Mouse (Mus musculus): Measurements from ENCODE around the gene Il9r. TPM values are rescaled to one million over a fixed set of nuclear protein-coding genes. Genes with fewer than 3 reads are reported as not detected.
A peak's percentile ranks its signal among the peaks of the same experiment; 100 is the strongest.

Il9r gene
- polyA plus RNA-seq, 1 experiment from 2014 or later: 0.15 TPM

GRCm38 (mm10) chr11:32226124-32226871 lies 26.2 kb upstream of the Il9r start, which contains the start of gene Mpg:
TSS of gene Mpg (plus strand) at chr11:32226505.
- H3K4me3 ChIP-seq: peak within 1 kb of the TSS; percentile 83
- H3K9ac ChIP-seq: peak within 1 kb of the TSS; percentile 90
- 2% methylated on average over 47 of the region's 47 CpGs for WGBS
- peaks cover 56% of the 10 kb centered on the region for H3K4me1 ChIP-seq
- peak within 1 kb of the TSS; percentile 82 for H3K4me2 ChIP-seq
- ATAC-seq (ENCODE audit: extremely low read depth, insufficient number of reproducible peaks, low FRiP score, low TSS enrichment): peak; percentile 14; the same call in 1 of the 2 replicates
- peaks cover 32% of the 10 kb centered on the region for H3K36me3 ChIP-seq
- no peaks in the 10 kb centered on the region for H3K9me3 ChIP-seq
- H3K27ac ChIP-seq (replicated peaks): peak within 1 kb of the TSS; percentile 88
- H3K27me3 ChIP-seq (replicated peaks): no peaks in the 10 kb centered on the region

- peak overlapping the region; percentile 58 for H3K9ac ChIP-seq
These were observed 25.4 kb upstream of the Il9r start for GRCm38 (mm10) chr11:32225222-32226104.

DNA sequence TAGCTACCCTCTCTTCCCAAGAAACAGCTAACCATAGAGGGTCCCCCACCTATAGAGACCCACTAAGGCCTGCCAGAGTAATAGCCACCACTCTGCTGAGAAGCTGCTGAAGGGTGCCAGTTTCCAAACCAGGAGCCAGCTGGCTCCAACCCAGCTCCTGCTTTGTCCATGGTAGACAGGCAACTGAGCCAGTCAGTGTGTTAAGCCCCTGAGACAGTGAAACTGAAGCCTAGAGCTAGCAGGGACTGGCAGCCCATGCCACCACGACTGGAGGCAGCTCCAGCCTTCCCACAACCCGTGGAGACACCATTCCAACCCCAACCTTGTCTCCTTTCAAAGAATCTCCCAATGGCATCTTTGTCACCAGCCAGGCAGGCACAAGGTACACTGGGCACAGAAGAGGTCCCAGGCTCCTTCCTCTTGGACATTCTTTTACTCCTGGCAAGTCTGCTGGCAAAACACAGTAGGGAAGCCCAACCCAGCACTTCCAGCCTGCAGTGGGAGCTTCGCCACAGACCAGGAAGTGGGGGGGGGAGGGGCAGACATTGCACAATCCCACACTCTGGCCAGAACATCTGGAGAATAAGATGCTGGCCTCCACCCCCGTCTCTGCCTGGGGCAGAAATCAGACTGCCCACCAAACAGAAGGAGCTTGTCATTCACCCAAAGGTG lies 24.5 kb upstream of the Il9r start:
- Histone ChIP-seq H3K36me3 (peaks cover 16% of the 10 kb centered on the region), H3K4me3 (no peak overlapping the region), H3K9ac (peak overlapping the region; percentile 58; the same call in 1 of the 2 replicates), H3K4me1 (peaks cover 71% of the 10 kb centered on the region), H3K9me3 (no peaks in the 10 kb centered on the region), H3K4me2 (peak overlapping the region; percentile 82), H3K27me3 (replicated peaks) (no peaks in the 10 kb centered on the region), H3K27ac (replicated peaks) (peak overlapping the region; percentile 88)
- 16% methylated on average over 4 of the region's 4 CpGs for WGBS
- peak; percentile 17; the same call in 1 of the 2 replicates for ATAC-seq (ENCODE audit: extremely low read depth, insufficient number of reproducible peaks, low FRiP score, low TSS enrichment)

More at GRCm38 (mm10) chr11:32225222-32226104, 25.4 kb upstream of the Il9r start:
- H3K4me2 ChIP-seq: peak overlapping the region; percentile 82
- 49% methylated on average over 7 of the region's 7 CpGs for WGBS
- peak overlapping the region; percentile 88 for H3K27ac ChIP-seq (replicated peaks)
- H3K36me3 ChIP-seq: peaks cover 24% of the 10 kb centered on the region
- no peaks in the 10 kb centered on the region for H3K27me3 ChIP-seq (replicated peaks)
- H3K4me1 ChIP-seq: peaks cover 63% of the 10 kb centered on the region
- H3K9me3 ChIP-seq: no peaks in the 10 kb centered on the region
- no peak for ATAC-seq (ENCODE audit: extremely low read depth, insufficient number of reproducible peaks, low FRiP score, low TSS enrichment)
- H3K4me3 ChIP-seq: peak overlapping the region; percentile 83; the same call in 1 of the 2 replicates

DNA sequence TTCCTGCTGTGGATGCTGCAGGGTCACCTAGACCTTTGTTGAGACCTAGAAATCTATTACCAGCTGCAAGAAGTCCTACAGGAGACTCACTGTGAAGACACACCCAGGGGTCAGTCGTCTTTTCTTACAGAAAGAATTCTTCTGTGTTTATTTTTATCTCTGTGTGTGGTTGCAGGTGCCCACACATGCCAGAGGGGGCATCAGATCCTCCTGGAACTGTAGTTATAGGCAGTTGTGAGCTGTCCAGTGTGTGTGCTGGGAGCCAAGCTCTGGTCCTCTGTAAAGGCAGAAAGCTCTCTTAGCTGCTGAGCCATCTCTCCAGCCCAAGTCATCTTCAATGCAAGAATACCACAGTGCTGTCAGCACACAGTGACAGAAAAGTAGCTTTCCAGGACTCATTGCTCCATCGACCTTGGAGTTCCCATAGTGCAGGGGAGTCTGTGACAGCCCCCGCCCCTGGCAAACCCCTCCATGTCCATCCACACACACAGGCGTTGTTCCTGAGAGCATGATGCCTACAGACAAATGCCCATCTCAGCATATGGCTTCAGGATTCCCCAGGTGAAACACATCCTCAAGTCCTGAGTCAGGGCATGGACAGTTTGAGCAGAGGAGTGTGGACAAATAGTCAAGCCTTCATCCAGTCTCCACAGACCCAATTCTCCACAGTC lies 23.4 kb upstream of the Il9r start:
- peaks cover 9% of the 10 kb centered on the region for H3K36me3 ChIP-seq
- 62% methylated on average over 4 of the region's 4 CpGs for WGBS
- peaks cover 83% of the 10 kb centered on the region for H3K4me1 ChIP-seq
- peak overlapping the region; percentile 91; the same call in 1 of the 2 replicates for H3K27ac ChIP-seq (replicated peaks)
- H3K4me3 ChIP-seq: peak overlapping the region; percentile 94; the same call in 1 of the 2 replicates
- H3K9ac ChIP-seq: no peak overlapping the region
- no peaks in the 10 kb centered on the region for H3K9me3 ChIP-seq
- no peak for ATAC-seq (ENCODE audit: extremely low read depth, insufficient number of reproducible peaks, low FRiP score, low TSS enrichment)
- no peaks in the 10 kb centered on the region for H3K27me3 ChIP-seq (replicated peaks)
- H3K4me2 ChIP-seq: peak overlapping the region; percentile 82

- H3K27ac ChIP-seq (replicated peaks): peak overlapping the region; percentile 91
- peak overlapping the region; percentile 94 for H3K4me3 ChIP-seq
- H3K4me2 ChIP-seq: peak overlapping the region; percentile 82
- WGBS: 11% methylated on average over 21 of the region's 21 CpGs
- H3K9me3 ChIP-seq: no peaks in the 10 kb centered on the region
- H3K27me3 ChIP-seq (replicated peaks): no peaks in the 10 kb centered on the region
- H3K36me3 ChIP-seq: 0 out of 2 replicates have a peak, but pooled peaks cover 5% of the 10 kb centered on the region
- no peak for ATAC-seq (ENCODE audit: extremely low read depth, insufficient number of reproducible peaks, low FRiP score, low TSS enrichment)
- peak overlapping the region; percentile 95 for H3K9ac ChIP-seq
- peaks cover 87% of the 10 kb centered on the region for H3K4me1 ChIP-seq
These were observed 22.6 kb upstream of the Il9r start for GRCm38 (mm10) chr11:32222570-32223194.

DNA sequence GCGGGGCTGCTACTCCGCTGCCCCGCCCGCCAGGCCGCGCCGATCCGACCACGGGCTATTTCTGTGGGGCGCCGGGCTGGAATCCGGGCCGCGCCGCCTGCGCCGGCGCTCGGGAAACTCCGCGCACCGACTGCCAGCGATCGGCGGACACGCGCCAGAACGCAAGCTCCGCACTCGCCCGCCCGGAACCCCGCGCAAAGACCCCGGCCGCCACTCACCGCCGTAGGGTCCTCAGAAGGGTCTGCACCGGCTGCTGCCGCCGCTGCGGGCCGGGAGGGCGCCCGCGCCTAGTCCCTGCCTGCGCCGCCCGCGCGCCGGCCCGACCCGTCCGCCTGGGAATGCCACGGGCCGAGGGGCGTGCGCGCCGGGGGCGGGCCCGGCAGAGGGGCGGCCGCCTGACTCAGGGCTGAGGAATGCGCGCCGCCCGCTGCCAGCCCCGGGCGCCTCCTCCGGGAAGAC lies 21.9 kb upstream of the Il9r start, which contains the start of gene Rhbdf1:
TSS of gene Rhbdf1 (minus strand) at position 350 of the 459 bp plus-strand sequence.
- Histone ChIP-seq H3K36me3 (0 out of 2 replicates have a peak, but pooled peaks cover 5% of the 10 kb centered on the region), H3K27me3 (replicated peaks) (no peaks in the 10 kb centered on the region), H3K4me3 (peak within 1 kb of the TSS; percentile 94), H3K9me3 (no peaks in the 10 kb centered on the region), H3K9ac (peak within 1 kb of the TSS; percentile 95), H3K4me1 (peaks cover 87% of the 10 kb centered on the region), H3K4me2 (peak within 1 kb of the TSS; percentile 82), H3K27ac (replicated peaks) (peak within 1 kb of the TSS; percentile 91)
- 1% methylated on average over 41 of the region's 72 CpGs for WGBS
- ATAC-seq (ENCODE audit: extremely low read depth, insufficient number of reproducible peaks, low FRiP score, low TSS enrichment): no peak

GRCm38 (mm10) chr11:32221225-32221950 lies 21.3 kb upstream of the Il9r start:
- H3K9me3 ChIP-seq: no peaks in the 10 kb centered on the region
- H3K27ac ChIP-seq (replicated peaks): peak overlapping the region; percentile 91
- peak overlapping the region; percentile 82 for H3K4me2 ChIP-seq
- H3K9ac ChIP-seq: peak overlapping the region; percentile 95
- peak overlapping the region; percentile 94 for H3K4me3 ChIP-seq
- H3K4me1 ChIP-seq: peaks cover 84% of the 10 kb centered on the region
- WGBS: 1% methylated on average over 46 of the region's 46 CpGs
- H3K36me3 ChIP-seq: 0 out of 2 replicates have a peak, but pooled peaks cover 5% of the 10 kb centered on the region
- ATAC-seq (ENCODE audit: extremely low read depth, insufficient number of reproducible peaks, low FRiP score, low TSS enrichment): peak; percentile 28
- no peaks in the 10 kb centered on the region for H3K27me3 ChIP-seq (replicated peaks)

- H3K4me1 ChIP-seq: peaks cover 78% of the 10 kb centered on the region
- 30% methylated on average over 10 of the region's 10 CpGs for WGBS
- peak overlapping the region; percentile 95 for H3K9ac ChIP-seq
- H3K4me2 ChIP-seq: peak overlapping the region; percentile 82
- H3K36me3 ChIP-seq: peaks cover 9% of the 10 kb centered on the region
- H3K9me3 ChIP-seq: no peaks in the 10 kb centered on the region
- no peaks in the 10 kb centered on the region for H3K27me3 ChIP-seq (replicated peaks)
- ATAC-seq (ENCODE audit: extremely low read depth, insufficient number of reproducible peaks, low FRiP score, low TSS enrichment): no peak
- peak overlapping the region; percentile 94 for H3K4me3 ChIP-seq
- peak overlapping the region; percentile 91 for H3K27ac ChIP-seq (replicated peaks)
These were observed 20.6 kb upstream of the Il9r start for GRCm38 (mm10) chr11:32220607-32221224.

DNA sequence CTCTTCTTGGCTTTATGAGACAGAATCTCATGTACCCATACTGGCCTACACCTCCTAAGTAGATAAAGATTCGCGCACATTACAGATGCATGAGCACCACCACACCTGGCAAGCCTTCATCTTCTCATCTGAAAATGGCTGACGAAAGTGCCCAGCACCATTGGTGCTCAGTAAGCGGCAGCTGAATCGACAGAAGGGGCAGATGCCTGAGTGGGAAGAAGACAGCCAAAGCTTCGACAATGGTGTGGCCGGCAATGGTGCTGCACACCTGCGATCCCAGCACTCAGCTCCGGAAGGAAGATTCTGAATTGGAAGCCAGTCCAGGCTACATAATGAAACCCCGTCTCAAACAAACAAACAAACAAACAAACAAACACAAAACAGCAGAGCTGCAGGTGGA lies 19.2 kb upstream of the Il9r start:
- no peak for ATAC-seq (ENCODE audit: extremely low read depth, insufficient number of reproducible peaks, low FRiP score, low TSS enrichment)
- Histone ChIP-seq H3K4me1 (peaks cover 64% of the 10 kb centered on the region), H3K4me3 (peak overlapping the region; percentile 94), H3K9ac (peak overlapping the region; percentile 95), H3K27ac (replicated peaks) (no peak overlapping the region), H3K9me3 (no peaks in the 10 kb centered on the region), H3K4me2 (peak overlapping the region; percentile 82), H3K27me3 (replicated peaks) (no peaks in the 10 kb centered on the region), H3K36me3 (peaks cover 24% of the 10 kb centered on the region)
- WGBS: 86% methylated on average over 10 of the region's 10 CpGs
